Mouse (Mus musculus) forebrain, embryonic 10.5 days (tissue): ENCODE data around the gene Olfr286. TPM values are rescaled to one million over a fixed set of nuclear protein-coding genes. Genes with fewer than 3 reads are reported as not detected.
A peak's percentile ranks its signal among the peaks of the same experiment; 100 is the strongest.

Experiments used
- DNase-seq: peaks from one replicate; pipeline ENCODE4 v3.0.0-alpha.2; 2017; ENCODE audit warnings: low spot score; ENCODE audit errors: extremely low spot score
- H3K27ac ChIP-seq: fragments of 300-500 bp; sonication (generic); 2 replicates; pipeline ENCODE4 v1.5.1; 2016; ENCODE audit warnings: mild to moderate bottlenecking
- H3K27me3 ChIP-seq: fragments of 300-500 bp; sonication (generic); 2 replicates; pipeline ENCODE4 v1.6.1; 2016; ENCODE audit warnings: mild to moderate bottlenecking; ENCODE audit not compliant: poor library complexity, severe bottlenecking
- H3K36me3 ChIP-seq: fragments of 300-500 bp; sonication (generic); replicated peaks from 2 replicates; pipeline ENCODE4 v1.6.1; 2016; ENCODE audit warnings: mild to moderate bottlenecking, moderate library complexity
- H3K4me1 ChIP-seq: fragments of 300-500 bp; sonication (generic); 2 replicates; pipeline ENCODE4 v1.6.1; 2016
- H3K4me3 ChIP-seq: fragments of 300-500 bp; sonication (generic); 2 replicates; pipeline ENCODE4 v1.5.1; 2016; ENCODE audit warnings: mild to moderate bottlenecking, moderate library complexity
- H3K9me3 ChIP-seq: fragments of 300-500 bp; sonication (generic); 2 replicates; pipeline ENCODE4 v1.6.1; 2016; ENCODE audit warnings: mild to moderate bottlenecking, moderate library complexity
- WGBS: fragments of 180-500 bp; shearing (Covaris S2); methylation state at CpG from one replicate; pipeline ENCODE4 v1.1.7; 2016; 5-methylcytosine and 5-hydroxymethylcytosine counted together
- polyA plus RNA-seq: library from polyadenylated mRNA; unstranded; fragments of >200 nt; fragmentation: Nextera tagmentation; extraction: Ambion mirVana; gene quantifications from 2 replicates; pipeline ENCODE4 v1.2.1, GENCODE M21; 2016

Gene Olfr286
- polyA plus RNA-seq, 1 experiment from 2014 or later = not detected

DNA sequence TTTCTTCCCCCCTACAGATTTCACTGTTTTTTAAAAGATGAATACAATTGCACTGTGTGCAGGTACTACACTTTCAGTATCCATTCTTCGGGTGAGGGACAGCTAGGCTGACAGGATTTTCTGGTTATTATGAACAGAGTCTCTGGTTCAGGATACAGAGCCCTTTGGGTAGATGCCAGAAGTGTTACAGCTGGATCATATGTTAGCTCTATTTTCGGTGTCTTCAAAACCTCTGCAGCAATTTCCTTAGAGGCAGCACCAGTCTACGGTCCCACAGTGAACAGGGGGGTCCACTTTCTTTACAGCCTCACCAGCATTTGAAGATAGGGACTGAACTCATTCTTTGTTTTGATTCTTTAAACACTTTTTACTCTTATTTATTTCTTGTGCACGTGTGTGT is 49.8 kb downstream of the Olfr286 start:
- no peak overlapping the region for H3K4me3 ChIP-seq
- peaks cover 19% of the 10 kb centered on the region for H3K4me1 ChIP-seq
- H3K9me3 ChIP-seq = no peaks in the 10 kb centered on the region
- WGBS = 80% methylated on average over 4 of the region's 4 CpGs
- H3K27ac ChIP-seq = no peak overlapping the region
- DNase-seq = no peak
- peaks cover 11% of the 10 kb centered on the region for H3K27me3 ChIP-seq
- H3K36me3 ChIP-seq = no peaks in the 10 kb centered on the region

GRCm38 (mm10) chr15:98181856-98182570 is 52.2 kb downstream of the Olfr286 start:
- H3K27me3 ChIP-seq = peaks cover 32% of the 10 kb centered on the region
- H3K4me1 ChIP-seq = peaks cover 19% of the 10 kb centered on the region
- 70% methylated on average over 12 of the region's 12 CpGs for WGBS
- no peak overlapping the region for H3K27ac ChIP-seq
- H3K36me3 ChIP-seq = no peaks in the 10 kb centered on the region
- no peaks in the 10 kb centered on the region for H3K9me3 ChIP-seq
- peak overlapping the region; percentile 61; the same call in 1 of the 2 replicates for H3K4me3 ChIP-seq
- DNase-seq = no peak

GRCm38 (mm10) chr15:98181132-98181711 is 53.0 kb downstream of the Olfr286 start:
- WGBS = 0% methylated on average over 30 of the region's 30 CpGs
- H3K27me3 ChIP-seq = peaks cover 38% of the 10 kb centered on the region
- H3K9me3 ChIP-seq = no peaks in the 10 kb centered on the region
- H3K36me3 ChIP-seq = no peaks in the 10 kb centered on the region
- DNase-seq = peak; percentile 95
- H3K4me3 ChIP-seq = peak overlapping the region; percentile 61
- H3K4me1 ChIP-seq = peaks cover 19% of the 10 kb centered on the region
- H3K27ac ChIP-seq = peak overlapping the region; percentile 84

GRCm38 (mm10) chr15:98180567-98181131 is 53.6 kb downstream of the Olfr286 start:
- H3K4me3 ChIP-seq = peak overlapping the region; percentile 61
- WGBS = 7% methylated on average over 26 of the region's 26 CpGs
- H3K27ac ChIP-seq = peak overlapping the region; percentile 84
- H3K4me1 ChIP-seq = peaks cover 19% of the 10 kb centered on the region
- no peak for DNase-seq
- H3K9me3 ChIP-seq = no peaks in the 10 kb centered on the region
- H3K36me3 ChIP-seq = no peaks in the 10 kb centered on the region
- H3K27me3 ChIP-seq = peaks cover 38% of the 10 kb centered on the region

- WGBS = 77% methylated on average over 3 of the region's 3 CpGs
- no peak overlapping the region for H3K27ac ChIP-seq
- H3K9me3 ChIP-seq = no peaks in the 10 kb centered on the region
- peaks cover 62% of the 10 kb centered on the region for H3K27me3 ChIP-seq
- H3K4me1 ChIP-seq = peaks cover 20% of the 10 kb centered on the region
- H3K4me3 ChIP-seq = no peak overlapping the region
- H3K36me3 ChIP-seq = no peaks in the 10 kb centered on the region
- DNase-seq = no peak
Measured at GRCm38 (mm10) chr15:98177320-98177719, 56.9 kb downstream of the Olfr286 start.

Other genes with a start within 250 kb of the Olfr286 start
- 183 and 190 TPM in 2 replicates for gene Col2a1, start 229.8 kb downstream of the Olfr286 start, polyA plus RNA-seq
- gene Pfkm, start 141.9 kb downstream of the Olfr286 start, polyA plus RNA-seq = 37.8 and 38.2 TPM in 2 replicates
- gene Senp1, start 140.7 kb downstream of the Olfr286 start, polyA plus RNA-seq = 48.9 and 49.4 TPM in 2 replicates
- gene Asb8, start 68.8 kb downstream of the Olfr286 start, polyA plus RNA-seq = 40.7 and 40.8 TPM in 2 replicates
- 4.4 and 4.6 TPM in 2 replicates for gene Ccdc184, start 67.3 kb downstream of the Olfr286 start, polyA plus RNA-seq
- not detected in 2 replicates for gene Olfr288, start 38.9 kb downstream of the Olfr286 start, polyA plus RNA-seq
- gene Gm44579, start 13.5 kb downstream of the Olfr286 start, polyA plus RNA-seq = not detected in 2 replicates
- gene Olfr287, start 13.4 kb downstream of the Olfr286 start, polyA plus RNA-seq = not detected in 2 replicates
- gene H1fnt, start 22.8 kb upstream of the Olfr286 start, polyA plus RNA-seq = not detected in 2 replicates
- 0.47 and 0.58 TPM in 2 replicates for gene Zfp641, start 61.7 kb upstream of the Olfr286 start, polyA plus RNA-seq
- not detected in 2 replicates for gene Olfr285, start 82.9 kb upstream of the Olfr286 start, polyA plus RNA-seq
- gene Olfr284, start 106.5 kb upstream of the Olfr286 start, polyA plus RNA-seq = not detected in 2 replicates
- gene Olfr283, start 146.5 kb upstream of the Olfr286 start, polyA plus RNA-seq = not detected in 2 replicates
- not detected in 2 replicates for gene Olfr282, start 196.8 kb upstream of the Olfr286 start, polyA plus RNA-seq
- not detected in 2 replicates for gene Olfr281, start 218.1 kb upstream of the Olfr286 start, polyA plus RNA-seq
- gene OR5BS1P, start 235.4 kb upstream of the Olfr286 start, polyA plus RNA-seq = not detected in 2 replicates
- 0.49 TPM in 1 of 2 replicates, not detected in the other for gene Lalba, start 248.3 kb upstream of the Olfr286 start, polyA plus RNA-seq